Mouse (Mus musculus) hindbrain, embryonic 15.5 days (tissue): Measurements from ENCODE around the gene Clint1. TPM values are rescaled to one million over a fixed set of nuclear protein-coding genes. Genes with fewer than 3 reads are reported as not detected.

Source experiments
- ATAC-seq: fragments of 200-750 bp; cut with Nextera tagmentation; 2 replicates; pipeline ENCODE4 v1.8.0; 2017; ENCODE audit warnings: low read depth, moderate number of reproducible peaks, moderate TSS enrichment; ENCODE audit not compliant: low FRiP score
- H3K27ac ChIP-seq: fragments of 300-500 bp; sonication (generic); replicated peaks from 2 replicates; pipeline ENCODE4 v1.5.1; 2015; ENCODE audit warnings: mild to moderate bottlenecking, inconsistent platforms
- H3K27me3 ChIP-seq: fragments of 300-500 bp; sonication (generic); 2 replicates; pipeline ENCODE4 v1.6.1; 2015; ENCODE audit warnings: control low read depth, inconsistent platforms
- H3K36me3 ChIP-seq: fragments of 300-500 bp; sonication (generic); 2 replicates; pipeline ENCODE4 v1.6.1; 2015; ENCODE audit warnings: control low read depth, inconsistent platforms
- H3K4me1 ChIP-seq: fragments of 300-500 bp; sonication (generic); replicated peaks from 2 replicates; pipeline ENCODE4 v1.6.1; 2015; ENCODE audit warnings: control low read depth, inconsistent platforms
- H3K4me2 ChIP-seq: fragments of 300-500 bp; sonication (generic); 2 replicates; pipeline ENCODE4 v1.6.1; 2015; ENCODE audit warnings: moderate library complexity, mild to moderate bottlenecking, inconsistent platforms
- H3K4me3 ChIP-seq: fragments of 300-500 bp; sonication (generic); 2 replicates; pipeline ENCODE4 v1.5.1; 2015; ENCODE audit warnings: mild to moderate bottlenecking, inconsistent platforms
- H3K9ac ChIP-seq: fragments of 300-500 bp; sonication (generic); 2 replicates; pipeline ENCODE4 v1.6.1; 2015; ENCODE audit warnings: inconsistent platforms
- H3K9me3 ChIP-seq: fragments of 300-500 bp; sonication (generic); 2 replicates; pipeline ENCODE4 v1.6.1; 2016; ENCODE audit warnings: control low read depth, inconsistent platforms
- WGBS: fragments of 180-500 bp; shearing (Covaris S2); methylation state at CpG from one replicate; pipeline ENCODE4 v1.1.7; 2015; 5-methylcytosine and 5-hydroxymethylcytosine counted together
- polyA plus RNA-seq: library from polyadenylated mRNA; unstranded; fragments of >200 nt; fragmentation: Nextera tagmentation; extraction: Ambion mirVana; gene quantifications from 2 replicates; pipeline ENCODE4 v1.2.1, GENCODE M21; 2015

Clint1 gene
- polyA plus RNA-seq, 1 experiment from 2014 or later: 43.1 TPM

DNA sequence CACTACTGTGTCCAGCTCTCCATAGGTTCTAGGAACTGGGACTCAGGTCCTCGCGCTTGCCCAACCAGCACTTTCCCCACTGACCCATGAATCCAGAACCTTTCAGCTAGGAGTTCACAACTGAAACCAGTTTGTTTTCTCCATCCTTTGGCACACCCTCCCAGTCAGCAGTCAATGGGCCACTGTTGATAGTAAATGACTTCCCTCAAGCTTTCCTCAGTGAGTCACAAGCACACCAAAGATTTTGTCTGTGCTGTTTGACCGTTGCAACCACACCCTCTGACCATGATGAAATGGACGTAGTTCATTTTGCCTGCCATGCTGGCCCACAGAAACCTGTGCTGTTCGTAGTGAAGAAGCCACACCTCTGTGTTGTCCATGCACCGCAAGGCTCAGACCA is 30.9 kb upstream of the Clint1 start:
- Histone ChIP-seq H3K9me3 (no peaks in the 10 kb centered on the region), H3K36me3 (no peaks in the 10 kb centered on the region), H3K9ac (no peak overlapping the region), H3K4me1 (no peaks in the 10 kb centered on the region), H3K4me3 (no peak overlapping the region), H3K27me3 (no peaks in the 10 kb centered on the region), H3K27ac (no peak overlapping the region), H3K4me2 (no peak overlapping the region)
- 93% methylated on average over 6 of the region's 6 CpGs for WGBS
- ATAC-seq: no peak

DNA sequence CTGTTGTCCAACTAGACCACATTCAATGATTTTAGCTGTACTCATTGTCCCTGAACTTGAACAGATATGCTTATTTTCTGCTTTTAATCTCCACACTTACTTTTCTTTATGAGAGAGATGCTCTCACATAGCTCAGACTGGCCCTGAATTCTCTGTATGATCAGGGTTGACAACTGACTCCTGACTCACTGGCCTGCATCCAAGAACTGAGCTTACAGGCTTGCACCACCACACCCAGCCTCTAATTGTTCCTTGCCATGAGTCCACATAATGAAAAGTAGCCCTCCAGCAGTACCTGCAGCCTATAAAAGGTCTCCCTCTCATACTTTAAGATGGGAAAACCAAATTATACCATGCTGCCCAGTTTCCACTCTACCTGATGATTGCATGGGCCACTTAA is 21.7 kb upstream of the Clint1 start:
- H3K27ac ChIP-seq: no peak overlapping the region
- no peak overlapping the region for H3K9ac ChIP-seq
- H3K27me3 ChIP-seq: no peaks in the 10 kb centered on the region
- no peak for ATAC-seq
- H3K4me1 ChIP-seq: no peaks in the 10 kb centered on the region
- H3K4me2 ChIP-seq: no peak overlapping the region
- no peaks in the 10 kb centered on the region for H3K9me3 ChIP-seq
- H3K4me3 ChIP-seq: no peak overlapping the region
- no peaks in the 10 kb centered on the region for H3K36me3 ChIP-seq

DNA sequence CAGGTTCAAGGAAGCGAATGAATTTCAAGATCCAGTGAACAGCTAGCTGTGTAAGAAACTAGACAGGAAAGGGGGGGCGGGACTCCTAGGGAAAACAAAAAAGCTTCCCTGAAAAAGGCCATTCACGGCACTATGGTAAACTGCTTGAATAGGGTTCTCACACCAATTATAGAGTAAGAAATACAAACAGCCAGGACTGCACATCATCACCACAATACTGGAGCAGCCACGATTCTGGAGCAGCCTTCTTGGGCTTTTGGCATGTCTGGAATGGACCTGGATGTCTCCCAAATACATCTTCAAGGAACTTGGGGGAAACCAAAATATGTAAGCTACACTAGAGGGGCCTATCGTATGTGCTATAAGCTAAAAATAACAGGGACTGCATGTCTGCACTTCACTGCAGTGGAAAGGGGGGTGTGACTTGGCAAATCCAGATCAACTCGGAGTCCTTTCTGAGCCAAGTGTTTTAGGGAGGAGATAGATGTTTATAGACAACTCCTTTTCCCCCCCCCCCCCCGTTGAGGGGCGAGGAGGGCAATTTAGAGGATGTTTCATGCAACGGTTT is 21.0 kb upstream of the Clint1 start:
- H3K4me3 ChIP-seq: no peak overlapping the region
- no peaks in the 10 kb centered on the region for H3K4me1 ChIP-seq
- H3K9ac ChIP-seq: no peak overlapping the region
- 57% methylated on average over 9 of the region's 9 CpGs for WGBS
- H3K4me2 ChIP-seq: no peak overlapping the region
- H3K27ac ChIP-seq: no peak overlapping the region
- no peak for ATAC-seq
- no peaks in the 10 kb centered on the region for H3K9me3 ChIP-seq
- no peaks in the 10 kb centered on the region for H3K36me3 ChIP-seq
- H3K27me3 ChIP-seq: no peaks in the 10 kb centered on the region

DNA sequence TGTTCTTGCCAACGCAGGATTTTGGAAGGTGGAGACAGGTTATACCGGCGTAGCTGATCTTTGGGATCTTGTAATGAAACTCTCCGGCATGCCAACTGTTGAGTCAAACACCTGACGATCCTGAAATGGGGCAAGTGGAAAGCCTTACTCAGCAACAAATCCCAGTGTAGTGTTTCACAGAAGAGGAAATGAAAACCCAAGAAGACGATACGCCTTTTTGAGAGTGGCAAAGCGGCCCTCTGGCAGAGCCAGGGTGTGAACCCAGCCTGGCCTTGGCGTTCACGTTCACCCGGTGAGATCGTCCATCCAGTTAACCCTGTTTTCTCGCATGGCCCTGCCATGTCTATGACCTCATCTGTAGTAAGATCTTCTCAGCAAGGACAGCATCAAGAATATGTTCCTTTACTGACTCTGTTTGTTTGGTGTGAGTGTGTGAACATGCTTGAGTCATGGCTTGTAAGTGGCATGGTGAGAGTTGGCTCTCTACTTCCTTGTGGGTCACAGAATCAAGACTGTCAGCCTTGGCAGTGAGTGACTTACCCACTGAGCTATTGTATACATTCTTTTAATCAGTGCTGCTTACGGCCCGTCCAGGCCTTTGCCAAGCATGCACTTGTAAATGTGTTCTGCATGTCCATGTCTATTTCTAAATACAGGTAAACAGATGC is 20.2 kb upstream of the Clint1 start:
- ATAC-seq: no peak
- WGBS: 89% methylated on average over 15 of the region's 15 CpGs
- H3K27me3 ChIP-seq: no peaks in the 10 kb centered on the region

DNA sequence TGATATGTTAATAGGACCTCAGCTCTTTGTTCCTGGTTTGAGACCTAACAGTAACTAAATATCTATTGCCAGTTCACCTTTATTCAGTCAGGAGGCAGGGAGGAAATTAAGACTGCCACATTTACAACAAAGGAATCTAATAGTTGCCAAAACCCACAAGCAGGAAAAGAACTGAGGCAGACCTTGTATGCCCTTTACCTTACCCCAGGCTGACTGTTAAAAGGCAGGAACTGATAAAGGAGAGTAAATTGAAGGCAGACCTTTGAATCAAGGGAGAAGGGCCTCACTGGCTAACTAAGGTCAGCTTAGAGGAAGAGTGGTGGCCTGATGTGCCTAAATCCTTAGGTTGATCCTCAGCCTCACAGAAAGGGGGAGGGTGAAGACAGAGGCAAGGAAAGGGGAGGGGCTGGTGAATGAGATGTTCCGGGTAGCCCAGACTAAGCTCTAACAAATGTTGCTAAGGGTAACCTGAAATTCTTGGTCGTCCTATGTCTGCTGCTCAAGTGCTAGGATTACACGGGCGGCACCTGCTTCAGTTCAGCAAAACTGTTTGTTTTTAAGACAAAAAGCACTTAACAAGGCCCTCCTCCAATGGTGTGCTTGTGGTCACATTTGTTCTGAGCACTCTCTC is 16.1 kb upstream of the Clint1 start:
- Histone ChIP-seq H3K9ac (no peak overlapping the region), H3K36me3 (no peaks in the 10 kb centered on the region), H3K4me1 (no peaks in the 10 kb centered on the region), H3K9me3 (no peaks in the 10 kb centered on the region), H3K4me3 (no peak overlapping the region), H3K4me2 (no peak overlapping the region), H3K27me3 (no peaks in the 10 kb centered on the region), H3K27ac (no peak overlapping the region)
- 13% methylated on average over 4 of the region's 4 CpGs for WGBS
- ATAC-seq: no peak

More for the DNA sequence above, 20.2 kb upstream of the Clint1 start:
- no peaks in the 10 kb centered on the region for H3K9me3 ChIP-seq
- no peaks in the 10 kb centered on the region for H3K4me1 ChIP-seq
- H3K4me3 ChIP-seq: no peak overlapping the region
- no peaks in the 10 kb centered on the region for H3K36me3 ChIP-seq
- H3K27ac ChIP-seq: no peak overlapping the region
- H3K9ac ChIP-seq: no peak overlapping the region
- no peak overlapping the region for H3K4me2 ChIP-seq

DNA sequence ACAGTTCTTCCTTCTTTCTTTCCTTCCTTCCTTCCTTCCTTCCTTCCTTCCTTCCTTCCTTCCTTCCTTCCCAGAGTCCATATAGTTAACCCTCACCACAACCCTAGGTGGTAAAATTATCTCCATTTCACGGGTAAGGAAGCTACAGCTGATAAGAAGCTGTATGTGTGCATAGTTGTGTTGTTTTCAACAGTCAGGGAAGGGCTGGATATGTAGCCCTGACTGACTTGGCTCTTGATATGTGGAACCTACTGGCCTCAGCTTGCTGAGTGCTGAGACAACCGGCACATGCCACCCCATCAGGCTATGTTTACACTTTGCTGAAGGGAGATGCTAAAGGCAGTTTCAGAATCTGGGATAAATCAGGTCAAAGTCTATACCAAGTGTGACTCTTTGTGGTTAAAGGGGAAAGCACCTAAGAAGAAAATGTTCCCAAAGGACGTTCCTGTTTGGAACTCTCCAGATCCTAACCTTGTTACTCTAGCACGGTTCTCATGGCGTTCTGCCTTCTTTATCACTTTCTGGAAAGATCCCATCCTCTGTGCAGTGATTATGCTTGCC is 14.5 kb upstream of the Clint1 start:
- Histone ChIP-seq H3K9me3 (no peaks in the 10 kb centered on the region), H3K36me3 (no peaks in the 10 kb centered on the region), H3K4me3 (no peak overlapping the region), H3K4me2 (no peak overlapping the region), H3K4me1 (no peaks in the 10 kb centered on the region), H3K9ac (no peak overlapping the region), H3K27me3 (no peaks in the 10 kb centered on the region), H3K27ac (no peak overlapping the region)
- ATAC-seq: no peak
- 85% methylated on average over 5 of the region's 5 CpGs for WGBS

DNA sequence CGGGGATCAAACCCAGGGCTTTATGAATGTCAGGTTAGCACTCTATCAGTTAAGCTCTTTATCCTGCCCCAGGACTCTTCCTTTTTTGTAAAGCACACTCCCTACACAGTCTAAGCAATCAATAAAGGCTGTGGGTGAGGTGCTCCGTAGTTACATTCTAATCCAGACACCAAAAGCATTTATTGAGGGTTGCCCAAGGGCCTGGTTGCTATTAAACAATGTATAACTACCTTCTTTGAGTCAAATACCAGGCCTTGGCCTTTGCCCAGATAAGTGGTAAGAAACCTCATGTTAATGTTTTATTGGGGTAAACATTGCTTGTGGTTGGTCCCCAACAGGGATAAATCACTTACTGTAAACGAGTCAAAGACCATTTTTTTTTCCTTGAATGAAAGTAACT is 13.4 kb upstream of the Clint1 start:
- no peak overlapping the region for H3K4me3 ChIP-seq
- no peak overlapping the region for H3K27ac ChIP-seq
- no peak overlapping the region for H3K9ac ChIP-seq
- no peaks in the 10 kb centered on the region for H3K27me3 ChIP-seq
- H3K4me1 ChIP-seq: no peaks in the 10 kb centered on the region
- no peak overlapping the region for H3K4me2 ChIP-seq
- no peak for ATAC-seq
- no peaks in the 10 kb centered on the region for H3K36me3 ChIP-seq
- no peaks in the 10 kb centered on the region for H3K9me3 ChIP-seq
- WGBS: 83% methylated on average over 3 of the region's 3 CpGs

DNA sequence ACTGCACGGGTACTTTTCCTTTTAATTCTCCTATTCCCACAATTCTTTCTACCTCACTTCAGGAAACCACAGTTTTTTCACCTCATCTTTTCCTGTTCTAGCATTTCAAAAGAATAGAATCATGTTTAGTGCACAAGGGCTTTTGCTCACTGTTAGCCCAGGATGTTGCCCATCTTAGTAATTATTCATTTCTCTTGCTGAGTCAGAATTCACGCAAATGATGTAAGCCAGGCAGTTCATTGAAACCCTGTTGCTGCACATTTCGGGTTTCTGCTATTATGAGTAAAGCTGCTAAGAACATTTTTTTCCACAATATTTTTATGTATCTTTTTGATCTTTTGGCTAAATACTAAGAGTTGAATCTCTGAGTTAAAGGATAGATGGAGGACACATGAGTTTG is 11.5 kb upstream of the Clint1 start:
- Histone ChIP-seq H3K4me3 (no peak overlapping the region), H3K4me2 (no peak overlapping the region), H3K9ac (no peak overlapping the region), H3K4me1 (no peaks in the 10 kb centered on the region), H3K9me3 (no peaks in the 10 kb centered on the region), H3K27me3 (no peaks in the 10 kb centered on the region), H3K27ac (no peak overlapping the region), H3K36me3 (no peaks in the 10 kb centered on the region)
- 92% methylated on average over 3 of the region's 3 CpGs for WGBS
- no peak for ATAC-seq

DNA sequence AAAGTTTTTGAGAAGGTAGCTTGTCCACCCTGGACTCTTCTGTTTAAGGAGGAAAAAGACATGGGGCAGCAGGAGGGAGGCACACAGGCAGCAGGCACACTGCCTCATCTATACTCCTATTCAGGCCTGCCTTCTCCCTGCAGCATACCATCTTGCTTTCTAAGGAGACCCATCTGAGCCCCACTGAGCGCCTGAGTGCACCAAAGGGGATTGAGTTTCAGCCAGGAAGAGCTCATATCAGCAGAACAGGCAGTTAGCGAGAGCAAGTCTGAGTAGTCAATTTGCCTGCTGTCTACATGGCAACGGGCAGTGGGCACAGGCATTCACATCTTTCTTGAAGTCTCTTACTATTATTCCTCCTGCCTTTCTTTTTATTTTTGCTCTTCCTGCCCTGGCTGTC is 5.8 kb upstream of the Clint1 start:
- 27% methylated on average over 3 of the region's 3 CpGs for WGBS
- Histone ChIP-seq H3K4me1 (no peaks in the 10 kb centered on the region), H3K27ac (no peak overlapping the region), H3K9ac (no peak overlapping the region), H3K4me3 (no peak overlapping the region), H3K27me3 (no peaks in the 10 kb centered on the region), H3K4me2 (no peak overlapping the region), H3K36me3 (no peaks in the 10 kb centered on the region), H3K9me3 (no peaks in the 10 kb centered on the region)
- no peak for ATAC-seq

DNA sequence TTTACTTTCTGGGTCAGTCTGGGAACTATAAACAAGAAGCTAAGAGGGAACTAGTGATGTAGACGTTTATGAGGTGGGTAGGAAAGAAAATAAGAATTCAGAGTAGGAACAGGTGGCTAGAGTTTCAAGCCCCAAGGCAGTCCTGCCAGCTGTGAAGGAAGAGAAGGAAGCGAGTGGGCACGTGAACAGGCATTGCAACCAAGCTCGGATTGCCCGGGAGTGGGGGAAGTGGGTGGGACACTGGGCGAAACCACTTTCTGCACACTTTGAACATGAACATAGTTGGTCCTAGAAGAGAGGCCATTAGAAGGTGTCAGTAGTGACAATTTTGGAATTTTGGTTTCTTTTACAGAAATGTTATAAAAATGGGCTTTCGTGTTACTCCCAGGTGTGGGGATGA is 4.3 kb upstream of the Clint1 start:
- WGBS: 88% methylated on average over 7 of the region's 7 CpGs
- Histone ChIP-seq H3K4me1 (peaks cover 2% of the 10 kb centered on the region), H3K4me2 (no peak overlapping the region), H3K9me3 (no peaks in the 10 kb centered on the region), H3K27ac (no peak overlapping the region), H3K36me3 (no peaks in the 10 kb centered on the region), H3K4me3 (no peak overlapping the region), H3K9ac (no peak overlapping the region), H3K27me3 (no peaks in the 10 kb centered on the region)
- no peak for ATAC-seq

DNA sequence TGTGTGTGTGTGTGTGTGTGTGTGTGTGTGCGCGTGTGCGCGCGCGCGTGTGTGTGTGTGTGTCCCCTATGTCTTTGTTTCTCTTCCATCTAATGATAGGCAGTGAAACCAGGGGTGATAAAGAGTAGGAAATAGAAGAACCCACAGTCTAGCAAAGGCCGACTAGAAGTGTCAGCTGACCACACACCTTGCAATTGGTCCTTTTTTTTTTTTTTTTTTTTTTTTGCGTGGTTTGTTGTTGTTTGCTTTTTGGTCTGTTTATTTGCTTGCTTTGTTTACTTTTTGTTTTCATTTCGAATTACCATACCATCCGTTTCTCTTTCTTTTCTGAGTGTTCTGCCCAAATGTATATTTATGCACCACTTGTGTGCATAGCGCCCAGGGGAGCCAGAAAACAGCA is 3.6 kb upstream of the Clint1 start:
- H3K27ac ChIP-seq: no peak overlapping the region
- 89% methylated on average over 12 of the region's 12 CpGs for WGBS
- H3K36me3 ChIP-seq: no peaks in the 10 kb centered on the region
- peaks cover 9% of the 10 kb centered on the region for H3K4me1 ChIP-seq
- no peak overlapping the region for H3K4me3 ChIP-seq
- H3K9ac ChIP-seq: no peak overlapping the region
- H3K9me3 ChIP-seq: no peaks in the 10 kb centered on the region
- no peak overlapping the region for H3K4me2 ChIP-seq
- no peaks in the 10 kb centered on the region for H3K27me3 ChIP-seq
- no peak for ATAC-seq

DNA sequence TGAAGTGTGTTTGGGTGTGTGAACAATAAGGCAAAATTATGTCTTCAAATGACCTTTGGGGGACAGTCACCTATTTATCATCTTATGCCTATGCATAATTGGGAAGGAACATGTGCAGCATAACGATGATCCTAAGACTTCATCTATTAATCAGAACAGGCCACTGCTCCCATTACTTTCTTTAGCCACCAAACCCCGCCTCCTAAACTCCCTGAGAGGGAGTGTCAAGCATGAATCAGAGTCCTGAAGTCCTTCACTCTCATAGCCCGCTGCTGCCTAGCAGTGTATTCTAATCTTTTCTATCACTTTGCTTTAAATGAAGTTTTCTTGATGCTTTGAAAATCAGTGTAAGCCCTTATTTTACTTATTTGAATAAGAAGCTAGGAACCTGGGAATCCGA is 2.6 kb upstream of the Clint1 start:
- WGBS: 85% methylated on average over 4 of the region's 4 CpGs
- Histone ChIP-seq H3K36me3 (no peaks in the 10 kb centered on the region), H3K4me1 (peaks cover 17% of the 10 kb centered on the region), H3K9me3 (no peaks in the 10 kb centered on the region), H3K27me3 (no peaks in the 10 kb centered on the region), H3K4me3 (no peak overlapping the region), H3K27ac (no peak overlapping the region), H3K9ac (no peak overlapping the region), H3K4me2 (no peak overlapping the region)
- no peak for ATAC-seq
